Mouse (Mus musculus): ENCODE results near the gene Gc.

Gc gene

DNA sequence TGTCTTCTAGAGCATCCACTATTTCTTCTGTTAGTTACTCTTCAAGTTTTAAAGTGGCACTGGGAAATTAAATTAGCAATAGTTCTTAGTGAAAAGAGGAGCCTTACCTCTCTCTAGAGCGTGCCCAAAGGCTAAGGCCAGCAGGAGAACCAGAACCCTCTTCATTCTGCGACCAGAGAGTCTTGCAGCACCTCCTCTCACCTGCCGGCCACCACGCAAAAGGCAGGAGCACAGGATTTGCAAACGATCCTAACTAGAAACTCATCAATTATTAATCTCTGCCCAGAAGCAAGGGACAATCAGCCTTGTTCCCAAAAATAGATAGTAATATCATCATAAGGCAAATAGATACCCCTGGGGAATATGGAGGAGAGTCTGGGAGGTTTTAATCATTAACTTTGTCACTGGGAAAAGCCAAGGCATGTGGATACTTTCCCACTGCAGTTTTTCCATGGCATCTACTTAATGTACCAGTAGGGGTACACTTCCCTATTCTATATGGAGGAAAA, at the start of gene Gc:
TSS of gene Gc (minus strand) at position 345 of the 509 bp plus-strand sequence.
- no peak for DNase-seq

DNA sequence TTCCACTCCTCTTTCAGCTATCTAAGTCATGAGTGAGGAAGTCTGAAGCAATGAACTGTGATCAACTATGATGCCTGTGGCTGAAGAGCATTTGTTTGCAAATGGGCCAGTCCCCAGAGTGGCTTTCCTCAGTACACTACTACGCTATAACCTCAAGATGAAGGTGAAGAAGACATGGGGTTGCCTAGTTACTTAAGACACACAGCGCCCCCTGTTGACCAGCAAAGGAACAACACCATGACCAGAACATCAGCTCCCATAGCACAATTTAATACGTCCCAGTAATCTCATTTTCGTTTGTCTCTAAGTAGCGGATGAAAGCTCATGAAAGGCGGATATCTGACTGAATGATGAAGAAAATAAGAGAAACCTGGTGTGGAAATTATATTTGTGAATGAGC, 42.5 kb upstream of the Gc start:
- peak; percentile 49 to 64 for DNase-seq

DNA sequence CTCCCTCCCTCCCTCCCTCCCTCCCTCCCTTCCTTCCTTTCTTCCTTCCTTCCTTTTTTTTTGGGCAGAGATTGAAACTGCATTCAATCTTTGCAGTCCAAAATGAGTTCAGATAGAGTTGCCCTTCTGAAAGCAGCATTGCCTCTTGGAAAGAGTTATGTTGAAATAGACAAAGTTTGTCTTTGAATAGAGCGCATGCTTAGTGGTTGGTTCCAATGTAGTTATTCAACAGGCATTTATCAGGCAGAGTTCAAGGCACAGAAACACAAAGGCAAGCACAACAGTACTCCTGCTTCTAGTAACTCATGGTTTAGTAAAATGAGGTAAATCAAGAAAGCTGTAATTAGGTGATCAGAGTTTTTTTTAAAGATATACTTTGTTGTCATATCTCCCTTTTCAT, 34.9 kb upstream of the Gc start:
- no peak for DNase-seq

DNA sequence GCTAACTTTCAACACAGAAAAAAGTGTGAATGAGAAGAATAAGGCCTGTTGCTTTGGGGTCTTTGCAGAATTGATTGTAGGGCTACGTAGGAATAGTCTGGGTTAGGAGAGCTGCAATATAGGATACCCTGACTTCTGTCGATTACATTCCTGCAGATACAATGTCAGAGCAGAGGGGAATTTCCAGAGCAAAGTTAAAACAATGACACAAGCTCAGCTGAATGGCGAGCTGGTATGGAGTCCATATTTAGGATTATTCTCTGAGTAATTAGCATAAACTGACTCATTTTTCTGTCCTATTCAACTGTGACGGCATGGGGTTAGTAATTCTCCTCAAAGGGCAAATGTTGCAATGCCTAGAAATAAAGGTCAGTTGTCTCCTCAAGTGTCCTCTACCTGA, 12.8 kb upstream of the Gc start:
- DNase-seq = no peak

DNA sequence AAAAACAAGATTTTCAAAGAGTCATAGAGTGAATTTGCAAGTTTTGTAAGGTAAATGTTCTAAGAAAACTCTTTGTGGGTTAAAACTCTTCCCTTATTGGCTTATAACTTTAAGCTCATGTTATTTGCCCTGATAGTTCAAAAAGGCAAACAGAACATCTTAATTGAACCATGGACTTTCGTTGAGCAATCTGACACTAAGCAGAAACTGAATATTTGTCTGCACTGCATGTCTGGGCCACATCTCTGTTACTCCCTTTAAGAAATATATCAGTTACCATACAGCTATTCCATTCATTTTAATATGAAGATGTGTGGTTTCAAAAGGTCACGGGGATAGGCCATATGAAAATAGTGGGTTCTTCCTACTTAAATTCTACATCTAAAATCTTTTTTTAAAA, 10.2 kb upstream of the Gc start:
- no peak for DNase-seq

DNA sequence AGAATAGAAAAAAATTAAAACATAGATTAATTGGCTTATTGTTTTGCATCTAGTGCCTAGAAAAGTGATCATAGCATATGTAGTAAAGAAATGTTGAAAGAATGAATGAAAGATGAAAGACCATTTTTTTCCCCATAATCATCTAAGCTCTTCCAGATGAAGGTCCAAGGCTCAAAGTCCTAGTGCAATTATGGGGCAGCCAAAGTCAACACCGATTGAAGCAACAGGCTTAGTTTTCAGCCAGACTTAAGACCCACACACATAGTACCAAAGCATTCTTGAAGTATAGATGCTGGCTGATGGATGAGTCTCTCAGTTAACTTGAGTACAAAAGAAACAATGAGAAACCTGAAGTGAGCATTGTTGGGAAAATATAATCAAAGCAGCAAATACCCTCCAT, 9.3 kb upstream of the Gc start:
- DNase-seq = no peak

DNA sequence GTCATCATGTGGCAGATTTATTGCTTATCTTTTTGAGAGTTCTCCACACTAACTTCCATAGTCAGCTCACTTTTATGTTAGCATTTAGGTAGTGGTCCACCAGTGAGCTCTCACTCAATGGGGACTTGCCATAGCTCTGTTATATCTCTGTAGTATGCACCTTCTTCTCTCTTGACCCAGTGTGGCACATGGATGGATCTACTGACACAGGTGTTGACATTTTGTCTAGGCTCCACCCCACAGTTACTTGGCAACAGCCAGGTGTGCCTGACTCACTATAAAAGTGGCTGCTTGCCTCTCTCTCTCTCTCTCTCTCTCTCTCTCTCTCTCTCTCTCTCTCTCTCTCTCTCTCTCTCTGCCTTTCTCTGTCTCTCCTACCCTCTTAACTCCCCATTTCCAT, 8.6 kb upstream of the Gc start:
- no peak for DNase-seq

DNA sequence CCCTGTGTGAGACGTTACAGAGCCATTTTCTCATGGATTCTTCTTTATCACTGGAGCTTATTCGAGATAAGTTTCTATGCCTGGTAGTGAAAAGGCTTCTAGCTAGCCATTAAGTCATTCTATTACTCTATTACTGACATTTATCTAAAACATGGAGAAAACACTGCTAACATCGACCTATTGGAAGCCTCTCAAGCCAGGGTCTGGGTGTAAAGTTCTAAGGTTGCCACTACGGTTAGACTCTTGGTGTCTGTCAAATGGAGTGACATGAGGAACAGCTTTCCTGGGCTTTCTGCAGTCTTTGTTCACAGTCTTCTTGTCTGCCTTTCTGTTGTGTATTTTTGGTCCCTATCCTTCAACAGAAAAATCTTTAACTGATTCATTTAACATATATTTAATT, 4.1 kb upstream of the Gc start:
- DNase-seq = no peak

DNA sequence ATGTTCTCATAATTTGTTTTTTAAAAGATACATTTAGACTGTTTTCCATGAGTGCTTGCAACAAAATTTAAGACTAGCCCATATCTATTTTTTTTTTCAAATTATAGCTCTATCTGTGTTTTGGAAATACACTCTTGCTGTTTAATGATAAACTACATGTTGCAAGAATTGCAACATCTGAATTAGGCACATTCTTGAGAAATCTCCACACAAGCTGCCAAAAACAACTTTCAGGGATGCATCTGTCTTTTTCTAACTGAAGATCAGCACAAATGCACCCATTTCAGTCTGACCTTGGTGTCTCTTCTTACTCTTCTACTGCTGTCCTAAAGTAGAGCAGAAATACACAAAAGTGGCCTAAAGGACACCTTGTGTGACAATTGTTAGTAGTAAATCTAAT, 1.9 kb upstream of the Gc start:
- no peak for DNase-seq

DNA sequence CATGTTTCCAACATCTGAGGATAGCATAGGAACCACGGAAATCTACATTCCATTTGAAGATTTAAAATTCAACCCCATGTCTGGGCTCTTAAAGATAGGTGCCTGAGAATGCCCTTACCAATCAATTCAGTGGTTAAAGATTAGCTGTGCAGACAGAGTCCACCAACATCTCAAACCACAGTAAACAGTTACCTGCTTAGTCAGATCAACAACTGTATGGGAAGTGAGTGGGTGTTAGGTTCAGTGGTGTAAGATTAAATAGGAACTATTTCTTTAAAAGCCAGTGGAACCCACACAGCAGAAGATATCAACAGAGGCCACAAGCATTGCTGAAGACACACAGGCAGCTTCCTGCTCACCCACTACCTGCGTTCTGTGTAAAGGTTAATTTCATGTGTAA, 1.3 kb upstream of the Gc start:
- DNase-seq = no peak

DNA sequence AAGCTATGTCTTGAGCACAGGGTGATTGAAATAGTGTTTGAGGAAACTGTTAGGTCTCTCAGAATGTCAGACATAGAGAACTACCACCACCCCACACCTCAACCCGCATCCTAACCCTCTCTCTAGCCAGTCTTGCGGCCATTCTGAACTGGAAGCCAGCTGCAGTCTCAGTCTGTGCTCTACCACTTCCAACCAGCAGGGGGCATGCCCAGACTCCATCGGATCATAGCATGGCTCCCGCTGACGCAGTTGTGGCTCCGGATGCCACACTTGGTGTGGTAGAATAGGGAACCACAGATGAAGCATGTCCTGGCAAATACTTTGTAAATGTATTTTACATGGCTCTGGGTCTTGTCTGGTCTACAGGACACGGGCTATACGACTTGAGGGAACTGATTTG, 2.2 kb downstream of the Gc start:
- DNase-seq = peak; percentile 56 to 69

DNA sequence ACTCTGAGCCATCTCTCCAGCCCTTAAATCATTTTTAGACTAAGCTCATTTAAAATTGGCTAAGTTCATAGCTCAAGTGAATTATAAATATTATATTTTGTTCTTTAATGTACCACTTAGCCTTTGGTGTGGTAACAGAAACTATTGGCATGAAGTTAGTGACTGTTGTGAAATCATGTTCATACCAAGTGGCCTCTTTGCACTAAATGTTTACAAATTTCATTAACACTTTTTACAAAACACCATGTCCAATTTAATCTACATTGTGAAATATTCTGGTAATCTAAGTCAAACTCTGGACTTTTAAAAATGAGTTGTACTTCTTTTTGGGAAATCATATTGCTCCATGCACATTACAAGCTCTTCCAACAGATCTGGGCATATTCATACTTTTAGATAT, 6.9 kb downstream of the Gc start:
- DNase-seq = no peak

DNA sequence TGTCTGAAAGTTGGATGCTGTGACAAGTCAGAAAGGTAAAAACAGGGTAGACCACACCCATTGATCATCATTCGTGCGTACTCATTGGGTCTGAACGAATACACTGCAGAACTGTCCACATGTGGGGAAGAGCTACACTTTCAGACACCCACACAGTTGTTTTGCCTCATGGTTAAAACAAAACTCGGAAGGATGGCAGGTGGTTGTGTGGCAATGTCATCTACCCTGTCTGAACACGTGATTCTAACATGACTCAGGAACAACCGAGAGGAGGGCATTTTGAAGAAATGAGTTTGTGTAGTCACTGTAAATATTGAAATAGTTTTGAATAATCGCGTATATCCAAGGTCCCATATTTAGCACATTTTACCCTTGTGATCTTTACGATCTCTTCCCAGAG, 8.4 kb downstream of the Gc start:
- no peak for DNase-seq

DNA sequence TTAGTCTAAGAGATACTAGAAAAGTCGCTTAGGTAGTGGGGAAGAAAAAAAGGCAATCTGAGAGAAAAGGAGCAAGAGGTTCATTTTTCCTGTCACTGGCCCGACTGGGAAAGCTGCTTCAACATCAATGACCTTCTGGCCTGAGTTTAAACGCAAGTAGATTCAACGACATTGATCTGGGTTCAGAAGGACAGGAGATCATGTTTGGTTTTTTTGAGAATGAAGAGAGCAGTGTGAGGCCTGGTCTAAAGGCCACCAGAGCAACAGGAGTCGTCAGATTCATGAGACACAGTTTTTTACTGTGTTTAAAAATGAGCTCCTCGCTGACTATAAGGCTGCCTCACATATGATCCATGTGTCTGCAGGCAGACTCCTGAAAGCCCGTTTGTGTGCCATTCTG, 9.7 kb downstream of the Gc start:
- no peak for DNase-seq

DNA sequence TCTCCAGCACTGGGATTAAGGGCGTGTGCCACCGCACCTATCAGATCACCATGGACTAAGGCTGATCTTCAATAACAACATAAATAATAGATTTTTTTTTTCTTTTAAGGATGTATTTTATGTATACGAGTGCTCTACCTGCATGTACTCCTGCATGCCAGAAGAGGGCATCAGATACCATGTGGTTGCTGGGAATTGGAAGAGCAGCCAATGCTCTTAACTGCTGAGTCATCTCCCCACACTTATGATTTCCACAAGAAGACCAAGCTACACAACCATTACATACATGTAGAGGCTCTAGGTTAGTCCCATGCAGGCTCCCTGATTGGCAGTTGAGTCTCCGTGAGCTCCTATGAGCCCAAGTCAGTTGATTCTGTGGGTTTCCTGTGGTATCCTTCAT, 13.3 kb downstream of the Gc start:
- DNase-seq = peak in 1 of 2 experiments; percentile 37

DNA sequence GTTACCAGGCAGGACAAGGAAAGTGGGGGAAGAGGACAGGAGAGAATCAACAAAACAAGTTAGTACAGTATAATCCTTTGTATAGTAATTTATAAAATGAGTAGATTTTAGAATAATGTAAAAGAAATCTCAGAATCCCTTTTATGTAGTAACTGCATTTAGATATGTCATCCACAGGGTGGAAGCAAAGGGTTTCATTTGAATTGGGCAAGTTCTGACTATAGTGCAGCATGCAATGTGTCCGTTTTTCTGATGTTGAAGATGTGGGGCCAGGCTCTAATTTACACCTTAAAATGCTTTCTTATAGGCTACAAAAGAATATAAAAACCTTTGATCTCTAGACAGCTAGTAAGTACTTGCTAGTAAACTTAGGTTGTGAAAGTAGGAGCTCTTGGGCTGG, 46.2 kb downstream of the Gc start:
- no peak for DNase-seq

DNA sequence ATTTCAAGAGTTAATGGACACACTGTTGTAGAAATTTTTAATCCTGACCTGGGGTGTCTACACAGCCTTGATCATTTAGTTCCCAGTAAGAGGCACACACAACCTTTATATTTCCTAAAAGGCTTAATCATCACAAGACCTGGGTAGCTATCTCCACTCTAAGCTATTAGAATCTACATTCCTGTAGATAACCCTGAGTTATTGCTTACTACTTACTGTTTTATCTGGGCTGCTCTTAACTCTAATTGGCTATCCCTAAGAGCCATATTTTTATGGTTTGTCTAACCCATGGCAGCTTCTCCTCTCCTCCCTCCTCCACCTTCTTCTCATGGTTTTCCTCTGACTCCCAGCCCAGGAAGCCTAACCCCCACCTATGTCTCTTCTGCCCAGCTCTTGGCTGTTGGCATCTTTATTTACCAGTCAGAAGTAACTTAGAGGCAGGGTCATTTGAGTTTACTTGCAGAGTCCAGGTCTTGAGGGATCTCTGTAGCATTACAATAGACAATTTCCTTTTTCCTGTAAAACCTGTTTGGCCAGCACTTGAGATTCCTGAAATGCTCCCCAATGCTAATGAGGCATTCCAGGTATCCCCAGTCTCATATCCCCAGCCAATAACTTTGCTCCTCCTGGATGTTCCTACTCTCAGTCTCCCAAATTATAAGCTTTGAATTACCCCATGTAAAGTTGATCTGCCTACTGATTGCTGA, 50.2 kb downstream of the Gc start:
- no peak for DNase-seq

DNA sequence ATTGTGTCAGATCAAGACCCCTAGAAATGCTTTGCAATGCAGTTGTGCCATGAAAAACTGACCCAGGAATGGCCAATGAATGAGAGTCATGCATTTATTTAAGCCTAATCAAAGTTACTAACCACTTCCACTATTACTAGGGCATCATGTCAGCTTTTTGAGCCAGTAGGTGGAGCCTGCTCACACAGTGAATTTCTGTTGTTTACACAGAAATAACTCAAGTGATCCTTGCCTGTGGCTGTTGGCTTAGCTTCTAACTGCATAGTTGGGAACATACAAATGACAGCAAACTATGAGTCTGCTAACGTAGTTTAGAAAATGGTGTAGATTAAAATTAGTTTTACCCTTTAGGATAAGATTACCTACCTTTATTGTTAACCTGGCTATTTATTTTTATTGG, 52.6 kb downstream of the Gc start:
- peak in 1 of 2 experiments; percentile 9 for DNase-seq

DNA sequence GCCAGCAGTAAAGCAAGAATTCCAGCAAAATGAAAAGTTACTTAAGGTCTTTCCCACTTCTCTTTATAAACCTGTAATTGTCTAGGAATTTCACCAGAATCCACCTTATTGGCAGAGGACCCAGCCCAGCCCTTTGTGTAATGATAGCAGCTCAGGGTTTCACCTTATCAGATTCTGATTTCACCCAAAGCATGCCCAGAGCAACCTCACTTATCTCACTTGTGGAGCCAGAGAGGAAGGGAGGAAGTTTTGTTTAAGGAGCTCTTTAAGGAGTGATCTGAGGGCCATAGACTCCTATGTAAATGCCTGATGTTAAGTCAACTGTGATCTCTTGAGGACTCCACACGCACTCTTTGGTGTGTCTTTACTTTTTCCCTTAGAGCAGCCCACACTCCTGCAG, 67.3 kb downstream of the Gc start:
- DNase-seq = no peak

DNA sequence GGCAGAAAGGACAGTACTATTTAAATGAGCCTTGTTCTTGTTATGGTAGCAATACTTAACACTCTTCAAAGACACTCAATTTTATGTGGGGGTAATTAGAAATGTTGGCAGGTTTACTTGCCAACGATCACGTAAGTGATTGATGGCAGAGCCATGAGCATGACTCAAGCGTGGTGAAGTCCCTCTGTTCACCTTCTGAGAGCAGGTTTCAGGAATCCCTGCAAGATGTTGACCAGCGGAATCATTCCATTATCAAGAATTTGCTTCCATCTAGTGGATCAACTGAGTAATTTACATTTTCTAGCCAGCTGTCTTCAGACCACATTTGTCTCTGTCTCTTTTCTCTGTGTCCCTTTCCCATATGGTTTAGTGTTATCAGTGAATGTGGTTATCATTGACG, 73.5 kb downstream of the Gc start:
- no peak for DNase-seq

DNA sequence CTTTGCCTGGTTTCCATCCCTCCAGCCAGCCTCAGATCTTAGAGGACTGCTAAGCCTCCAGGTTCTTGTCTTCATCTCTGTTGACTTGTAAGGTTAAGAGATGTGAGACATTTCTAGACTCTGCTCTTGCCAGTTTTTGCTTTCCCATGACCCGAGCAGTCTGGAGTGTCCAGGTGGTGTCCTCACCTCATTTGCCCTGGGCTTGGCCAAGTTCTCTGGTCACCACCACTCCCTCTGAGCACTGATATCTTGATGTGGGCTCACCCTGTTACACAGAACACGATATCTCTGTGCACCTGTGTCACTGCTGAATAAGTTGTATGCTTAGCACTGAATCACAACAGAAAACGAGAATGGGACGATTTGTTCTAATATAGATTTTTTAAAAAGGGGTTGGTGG, 76.4 kb downstream of the Gc start:
- DNase-seq = no peak

DNA sequence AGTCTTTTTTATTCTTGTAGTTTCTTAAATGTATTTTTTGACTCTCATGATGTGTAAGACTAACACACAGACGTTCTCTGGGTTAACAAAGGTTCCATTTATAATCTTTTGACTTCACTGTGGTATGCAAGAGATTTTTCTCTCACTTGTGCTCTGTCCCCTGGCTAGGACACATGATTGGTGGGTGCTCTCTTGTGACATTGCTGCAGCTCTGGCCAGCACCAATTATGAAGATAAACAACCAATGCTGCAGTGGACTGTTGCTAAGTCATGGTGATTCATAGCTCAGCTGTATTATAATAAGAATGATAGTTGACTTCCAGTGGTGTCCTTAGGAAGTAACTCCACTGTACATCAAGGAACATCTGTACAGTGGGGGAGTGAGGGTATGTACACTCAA, 87.6 kb downstream of the Gc start:
- no peak for DNase-seq

DNA sequence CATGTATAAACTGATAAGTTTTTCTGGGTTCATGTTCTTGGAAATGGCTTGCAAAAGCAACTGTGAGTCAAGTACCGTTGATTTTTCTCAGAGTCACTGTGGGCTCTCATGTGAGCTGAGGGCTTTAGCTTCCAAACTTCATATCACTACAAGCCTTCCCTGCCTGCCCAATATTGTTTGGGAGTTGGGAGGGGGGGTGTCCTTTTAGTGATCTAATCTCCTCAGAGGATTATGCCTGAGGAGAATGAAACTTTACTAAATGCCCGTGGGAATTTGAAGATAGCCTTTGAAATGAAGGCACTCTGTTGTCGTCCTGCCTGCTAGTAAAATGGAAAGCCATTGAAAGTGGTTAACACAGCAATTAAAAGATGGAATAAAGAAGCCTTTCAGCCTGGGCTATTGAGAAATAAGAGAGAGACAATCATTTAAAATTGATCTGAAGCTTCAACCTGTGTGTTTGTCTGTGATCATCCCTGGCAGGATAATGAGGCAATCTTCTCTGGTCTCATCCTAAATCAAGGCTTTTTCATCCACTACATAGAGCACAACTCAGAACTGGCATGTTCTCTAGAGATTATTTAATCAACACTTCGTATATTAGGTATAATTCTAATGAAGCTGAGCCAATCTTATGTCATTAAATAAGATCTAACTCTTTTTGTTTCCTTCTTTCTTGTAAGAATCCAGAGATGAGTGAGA, 89.5 kb downstream of the Gc start:
- DNase-seq = no peak

Measured in kidney, postnatal 25 days (tissue).